Mouse (Mus musculus) E14TG2a.4 (cell line): ENCODE results near the gene Srgap1.

Experiments
- H3K27me3 ChIP-seq: 2 replicates; pipeline ENCODE4 v1.6.1; 2014; ENCODE audit warnings: low read length, control low read depth; ENCODE audit not compliant: insufficient read depth
- H3K36me3 ChIP-seq: 2 replicates; pipeline ENCODE4 v1.6.1; 2014; ENCODE audit warnings: low read length, control low read depth; ENCODE audit not compliant: insufficient read depth
- H3K4me1 ChIP-seq: replicated peaks from 2 replicates; pipeline ENCODE4 v1.6.1; 2014; ENCODE audit warnings: low read depth, low read length, control low read depth
- H3K4me3 ChIP-seq: replicated peaks from 2 replicates; pipeline ENCODE4 v1.5.1; 2014; ENCODE audit warnings: mild to moderate bottlenecking, low read length
- H3K9me3 ChIP-seq: 2 replicates; pipeline ENCODE4 v1.6.1; 2014; ENCODE audit warnings: low read length, control low read depth
- CTCF ChIP-seq: conservative IDR thresholded peaks from 2 replicates; pipeline ENCODE4 v1.5.1; 2014; ENCODE audit warnings: low read length
- NANOG ChIP-seq: IDR thresholded peaks from 2 replicates; pipeline ENCODE4 v1.6.1; 2014; ENCODE audit warnings: borderline replicate concordance, low read length, mixed read lengths
- POU5F1 ChIP-seq: IDR thresholded peaks from 2 replicates; pipeline ENCODE4 v1.6.1; 2014; ENCODE audit warnings: low read length, borderline replicate concordance

Gene Srgap1

GRCm38 (mm10) chr10:122030420-122030819 is 16.7 kb downstream of the Srgap1 start:
- H3K4me3 ChIP-seq: no peak overlapping the region
- no peaks in the 10 kb centered on the region for H3K27me3 ChIP-seq
- H3K4me1 ChIP-seq: peaks cover 9% of the 10 kb centered on the region
- no peak for TF ChIP-seq CTCF
- no peak for TF ChIP-seq POU5F1
- TF ChIP-seq NANOG: no peak
- no peaks in the 10 kb centered on the region for H3K9me3 ChIP-seq
- H3K36me3 ChIP-seq: no peaks in the 10 kb centered on the region

DNA sequence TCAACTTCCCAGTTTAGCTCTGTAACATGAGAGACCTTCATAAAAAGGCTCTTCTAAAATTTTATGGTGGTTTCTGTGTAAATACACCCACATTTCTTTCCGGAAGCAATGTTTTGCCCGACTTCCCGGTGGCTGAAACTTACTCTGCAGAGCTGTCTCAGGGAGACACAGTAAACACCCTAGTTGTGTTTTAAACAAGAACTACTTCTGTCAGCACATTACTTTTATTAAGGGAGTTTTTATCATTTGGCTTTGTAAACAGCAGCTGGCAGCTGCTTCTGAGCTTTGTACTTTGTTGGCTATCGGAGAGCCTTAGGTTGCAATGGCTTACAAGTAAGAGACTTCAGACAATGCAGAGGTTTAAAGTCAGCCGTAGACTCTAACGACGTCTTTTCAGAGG is 17.4 kb downstream of the Srgap1 start:
- Histone ChIP-seq H3K27me3 (no peaks in the 10 kb centered on the region), H3K4me1 (peaks cover 9% of the 10 kb centered on the region), H3K4me3 (no peak overlapping the region), H3K36me3 (no peaks in the 10 kb centered on the region), H3K9me3 (no peaks in the 10 kb centered on the region)
- TF ChIP-seq CTCF (no peak), NANOG (no peak), POU5F1 (no peak)

- H3K9me3 ChIP-seq: peaks cover 22% of the 10 kb centered on the region
- no peak overlapping the region for H3K4me3 ChIP-seq
- H3K36me3 ChIP-seq: no peaks in the 10 kb centered on the region
- no peaks in the 10 kb centered on the region for H3K4me1 ChIP-seq
- no peak for TF ChIP-seq POU5F1
- no peak for TF ChIP-seq NANOG
- TF ChIP-seq CTCF: no peak
- no peaks in the 10 kb centered on the region for H3K27me3 ChIP-seq
Observed at GRCm38 (mm10) chr10:122025198-122025597, 21.9 kb downstream of the Srgap1 start.

DNA sequence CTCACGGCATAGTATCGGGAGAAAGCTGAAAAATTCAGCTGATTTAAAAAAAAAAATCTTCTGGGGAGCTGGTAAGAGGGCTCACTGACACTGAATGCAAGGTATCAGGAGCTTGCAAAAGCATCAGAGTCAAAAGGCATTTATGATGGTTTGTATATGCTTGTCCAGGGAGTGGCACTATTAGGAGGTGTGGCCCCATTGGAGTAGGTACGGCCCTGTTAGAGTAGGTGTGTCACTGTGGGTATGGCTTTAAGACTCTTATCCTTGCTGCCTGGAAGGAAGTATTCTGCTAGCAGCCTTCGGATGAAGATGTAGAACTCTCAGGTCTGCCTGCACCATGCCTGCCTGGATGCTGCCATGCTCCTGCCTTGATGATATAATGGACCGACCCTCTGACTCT is 26.2 kb downstream of the Srgap1 start:
- Histone ChIP-seq H3K36me3 (no peaks in the 10 kb centered on the region), H3K4me3 (no peak overlapping the region), H3K9me3 (peaks cover 22% of the 10 kb centered on the region), H3K4me1 (0 out of 2 replicates have a peak, but pooled peaks cover 4% of the 10 kb centered on the region), H3K27me3 (no peaks in the 10 kb centered on the region)
- TF ChIP-seq CTCF: no peak
- no peak for TF ChIP-seq POU5F1
- no peak for TF ChIP-seq NANOG

GRCm38 (mm10) chr10:122020255-122020654 is 26.9 kb downstream of the Srgap1 start:
- H3K4me3 ChIP-seq: no peak overlapping the region
- no peaks in the 10 kb centered on the region for H3K36me3 ChIP-seq
- H3K9me3 ChIP-seq: peaks cover 22% of the 10 kb centered on the region
- H3K27me3 ChIP-seq: no peaks in the 10 kb centered on the region
- TF ChIP-seq CTCF (no peak), NANOG (no peak), POU5F1 (no peak)
- 0 out of 2 replicates have a peak, but pooled peaks cover 4% of the 10 kb centered on the region for H3K4me1 ChIP-seq

GRCm38 (mm10) chr10:122018594-122019048 is 28.5 kb downstream of the Srgap1 start:
- Histone ChIP-seq H3K27me3 (no peaks in the 10 kb centered on the region), H3K4me3 (no peak overlapping the region), H3K4me1 (0 out of 2 replicates have a peak, but pooled peaks cover 4% of the 10 kb centered on the region), H3K36me3 (no peaks in the 10 kb centered on the region), H3K9me3 (peaks cover 12% of the 10 kb centered on the region)
- TF ChIP-seq CTCF: no peak
- TF ChIP-seq NANOG: no peak
- TF ChIP-seq POU5F1: no peak

GRCm38 (mm10) chr10:122017743-122018142 is 29.4 kb downstream of the Srgap1 start:
- Histone ChIP-seq H3K36me3 (no peaks in the 10 kb centered on the region), H3K4me3 (no peak overlapping the region), H3K4me1 (0 out of 2 replicates have a peak, but pooled peaks cover 4% of the 10 kb centered on the region), H3K27me3 (no peaks in the 10 kb centered on the region), H3K9me3 (peaks cover 7% of the 10 kb centered on the region; the same call in 1 of the 2 replicates)
- no peak for TF ChIP-seq NANOG
- TF ChIP-seq CTCF: no peak
- no peak for TF ChIP-seq POU5F1

- Histone ChIP-seq H3K27me3 (no peaks in the 10 kb centered on the region), H3K4me1 (0 out of 2 replicates have a peak, but pooled peaks cover 4% of the 10 kb centered on the region), H3K36me3 (no peaks in the 10 kb centered on the region), H3K9me3 (peaks cover 1% of the 10 kb centered on the region; the same call in 1 of the 2 replicates), H3K4me3 (no peak overlapping the region)
- TF ChIP-seq CTCF (no peak), NANOG (no peak), POU5F1 (no peak)
Observed at GRCm38 (mm10) chr10:122017063-122017462, 30.1 kb downstream of the Srgap1 start.

GRCm38 (mm10) chr10:122016631-122017030 is 30.5 kb downstream of the Srgap1 start:
- Histone ChIP-seq H3K36me3 (no peaks in the 10 kb centered on the region), H3K4me3 (no peak overlapping the region), H3K4me1 (0 out of 2 replicates have a peak, but pooled peaks cover 4% of the 10 kb centered on the region), H3K9me3 (no peaks in the 10 kb centered on the region), H3K27me3 (no peaks in the 10 kb centered on the region)
- TF ChIP-seq NANOG (no peak), POU5F1 (no peak), CTCF (no peak)
